Mouse (Mus musculus): ENCODE data around the gene Fggy.

Fggy gene

GRCm38 (mm10) chr4:95590878-95591277, 33.6 kb downstream of the Fggy start:
- no peak for DNase-seq (ENCODE audit: low spot score)

GRCm38 (mm10) chr4:95597208-95597607, 39.9 kb downstream of the Fggy start:
- DNase-seq (ENCODE audit: low spot score), result no peak

GRCm38 (mm10) chr4:95601776-95602175, 44.5 kb downstream of the Fggy start:
- peak; percentile 24 for DNase-seq (ENCODE audit: low spot score)

- DNase-seq (ENCODE audit: low spot score), result no peak
Observed at GRCm38 (mm10) chr4:95603254-95603653, 45.9 kb downstream of the Fggy start.

GRCm38 (mm10) chr4:95610663-95611062, 53.4 kb downstream of the Fggy start:
- DNase-seq (ENCODE audit: low spot score), result no peak

GRCm38 (mm10) chr4:95611390-95611789, 54.1 kb downstream of the Fggy start:
- no peak for DNase-seq (ENCODE audit: low spot score)

- DNase-seq (ENCODE audit: low spot score), result no peak
Observed at GRCm38 (mm10) chr4:95621046-95621445, 63.7 kb downstream of the Fggy start.

- no peak for DNase-seq (ENCODE audit: low spot score)
Observed at GRCm38 (mm10) chr4:95624696-95625095, 67.4 kb downstream of the Fggy start.

GRCm38 (mm10) chr4:95625651-95626050, 68.3 kb downstream of the Fggy start:
- no peak for DNase-seq (ENCODE audit: low spot score)

- no peak for DNase-seq (ENCODE audit: low spot score)
Observed at GRCm38 (mm10) chr4:95626186-95626585, 68.9 kb downstream of the Fggy start.

GRCm38 (mm10) chr4:95634903-95635302, 77.6 kb downstream of the Fggy start:
- DNase-seq (ENCODE audit: low spot score), result no peak

- DNase-seq (ENCODE audit: low spot score), result no peak
Observed at GRCm38 (mm10) chr4:95636937-95637749, 79.8 kb downstream of the Fggy start.

GRCm38 (mm10) chr4:95638063-95638462, 80.8 kb downstream of the Fggy start:
- no peak for DNase-seq (ENCODE audit: low spot score)

GRCm38 (mm10) chr4:95640831-95641230, 83.5 kb downstream of the Fggy start:
- DNase-seq (ENCODE audit: low spot score), result no peak

- peak; percentile 43 for DNase-seq (ENCODE audit: low spot score)
Observed at GRCm38 (mm10) chr4:95644048-95644447, 86.7 kb downstream of the Fggy start.

GRCm38 (mm10) chr4:95648801-95649551, 91.7 kb downstream of the Fggy start:
- no peak for DNase-seq (ENCODE audit: low spot score)

GRCm38 (mm10) chr4:95649552-95649905, 92.2 kb downstream of the Fggy start:
- DNase-seq (ENCODE audit: low spot score), result no peak

GRCm38 (mm10) chr4:95649980-95650379, 92.7 kb downstream of the Fggy start:
- DNase-seq (ENCODE audit: low spot score), result no peak

GRCm38 (mm10) chr4:95652044-95652443, 94.7 kb downstream of the Fggy start:
- DNase-seq (ENCODE audit: low spot score), result peak; percentile 21

- DNase-seq (ENCODE audit: low spot score), result no peak
Observed at GRCm38 (mm10) chr4:95653296-95653912, 96.1 kb downstream of the Fggy start.

GRCm38 (mm10) chr4:95653913-95654301, 96.6 kb downstream of the Fggy start:
- DNase-seq (ENCODE audit: low spot score), result peak; percentile 49

GRCm38 (mm10) chr4:95659024-95659423, 101.7 kb downstream of the Fggy start:
- peak; percentile 48 for DNase-seq (ENCODE audit: low spot score)

GRCm38 (mm10) chr4:95663596-95663995, 106.3 kb downstream of the Fggy start:
- DNase-seq (ENCODE audit: low spot score), result no peak

Measured in embryo, embryonic 10 days (tissue).